Mouse (Mus musculus): ENCODE data around the gene Smim24. TPM values are rescaled to one million over a fixed set of nuclear protein-coding genes. Genes with fewer than 3 reads are reported as not detected.
A peak's percentile ranks its signal among the peaks of the same experiment; 100 is the strongest.

Gene Smim24
- total RNA-seq, 2 experiments from 2014 or later: 1.8 TPM; not detected in 1

GRCm38 (mm10) chr10:81388505-81389055 is 4.3 kb upstream of the Smim24 start, which contains the start of gene Gm48552:
Gm48552 (plus strand) TSS chr10:81389005.
- no peak for ATAC-seq (replicated peaks; ENCODE audit: low FRiP score, poor library complexity, severe bottlenecking)

GRCm38 (mm10) chr10:81389373-81389772 is 3.5 kb upstream of the Smim24 start:
- no peak; the same call in 1 of the 2 replicates for ATAC-seq (replicated peaks; ENCODE audit: low FRiP score, poor library complexity, severe bottlenecking)

GRCm38 (mm10) chr10:81389801-81390677 is 2.8 kb upstream of the Smim24 start:
- ATAC-seq (replicated peaks; ENCODE audit: low FRiP score, poor library complexity, severe bottlenecking): peak; percentile 48

GRCm38 (mm10) chr10:81390678-81390965 is 2.2 kb upstream of the Smim24 start:
- ATAC-seq (replicated peaks; ENCODE audit: low FRiP score, poor library complexity, severe bottlenecking): no peak

- no peak for ATAC-seq (replicated peaks; ENCODE audit: low FRiP score, poor library complexity, severe bottlenecking)
Measured at GRCm38 (mm10) chr10:81392270-81392669, 581 bp upstream of the Smim24 start.

GRCm38 (mm10) chr10:81393456-81394063 is 709 bp downstream of the Smim24 start:
- no peak for ATAC-seq (replicated peaks; ENCODE audit: low FRiP score, poor library complexity, severe bottlenecking)

GRCm38 (mm10) chr10:81395127-81395526 is 2.3 kb downstream of the Smim24 start:
- peak; percentile 69 for ATAC-seq (replicated peaks; ENCODE audit: low FRiP score, poor library complexity, severe bottlenecking)

- ATAC-seq (replicated peaks; ENCODE audit: low FRiP score, poor library complexity, severe bottlenecking): no peak
Measured at GRCm38 (mm10) chr10:81395865-81396264, 3.0 kb downstream of the Smim24 start.

- no peak for ATAC-seq (replicated peaks; ENCODE audit: low FRiP score, poor library complexity, severe bottlenecking)
Measured at GRCm38 (mm10) chr10:81396749-81397148, 3.9 kb downstream of the Smim24 start.

- ATAC-seq (replicated peaks; ENCODE audit: low FRiP score, poor library complexity, severe bottlenecking): no peak
Measured at GRCm38 (mm10) chr10:81399296-81399695, 6.4 kb downstream of the Smim24 start.

- no peak for ATAC-seq (replicated peaks; ENCODE audit: low FRiP score, poor library complexity, severe bottlenecking)
Measured at GRCm38 (mm10) chr10:81399798-81400308, 7.0 kb downstream of the Smim24 start.

- no peak for ATAC-seq (replicated peaks; ENCODE audit: low FRiP score, poor library complexity, severe bottlenecking)
Measured at GRCm38 (mm10) chr10:81400371-81401204, 7.7 kb downstream of the Smim24 start.

GRCm38 (mm10) chr10:81401205-81401520 is 8.3 kb downstream of the Smim24 start:
- ATAC-seq (replicated peaks; ENCODE audit: low FRiP score, poor library complexity, severe bottlenecking): no peak

- ATAC-seq (replicated peaks; ENCODE audit: low FRiP score, poor library complexity, severe bottlenecking): peak; percentile 68
Measured at GRCm38 (mm10) chr10:81401521-81402226, 8.8 kb downstream of the Smim24 start.

GRCm38 (mm10) chr10:81402227-81402765 is 9.4 kb downstream of the Smim24 start:
- no peak for ATAC-seq (replicated peaks; ENCODE audit: low FRiP score, poor library complexity, severe bottlenecking)

GRCm38 (mm10) chr10:81403511-81403910 is 10.7 kb downstream of the Smim24 start:
- no peak for ATAC-seq (replicated peaks; ENCODE audit: low FRiP score, poor library complexity, severe bottlenecking)

- no peak for ATAC-seq (replicated peaks; ENCODE audit: low FRiP score, poor library complexity, severe bottlenecking)
Measured at GRCm38 (mm10) chr10:81404082-81404481, 11.2 kb downstream of the Smim24 start.

GRCm38 (mm10) chr10:81404720-81405119 is 11.9 kb downstream of the Smim24 start:
- no peak for ATAC-seq (replicated peaks; ENCODE audit: low FRiP score, poor library complexity, severe bottlenecking)

- ATAC-seq (replicated peaks; ENCODE audit: low FRiP score, poor library complexity, severe bottlenecking): peak; percentile 44
Measured at GRCm38 (mm10) chr10:81405588-81406201, 12.8 kb downstream of the Smim24 start.

Measured in erythroblast, adult 5-6 weeks (primary cell).